Mouse (Mus musculus) kidney, postnatal 4 days (tissue): ENCODE measurements at regions not wholly inside any gene's neighbourhood (a gene's known extent, or its start where the extent isn't known, plus 50 kb on each side); places are given as distances from the start of the nearest gene placed in this dataset.

ENCODE experiments used
- DNase-seq, 2 experiments: peaks; one replicate each; pipeline ENCODE4 v3.0.0; 2021; ENCODE audit warnings: mixed read lengths in 2 of 2

DNA sequence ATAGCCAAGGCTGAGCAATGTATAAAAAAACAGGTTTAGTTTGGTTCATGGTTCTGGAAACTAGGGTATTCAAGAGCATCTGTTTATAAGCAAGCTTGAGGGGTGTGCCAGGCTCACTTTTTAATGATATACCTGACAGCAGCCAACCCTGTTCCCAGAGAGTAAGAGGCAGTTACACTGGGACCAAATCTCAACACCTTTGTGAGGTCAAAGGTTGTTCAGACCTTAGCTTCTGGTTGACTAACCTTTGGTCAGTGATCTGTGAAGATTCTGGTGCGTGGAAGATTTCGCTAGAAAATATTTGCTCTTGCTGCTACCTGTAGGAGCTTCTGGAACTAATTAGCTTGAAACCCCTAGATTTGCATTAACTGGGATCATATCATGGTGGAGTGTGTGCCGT, 140.8 kb downstream of the Bod1 start:
- DNase-seq: no peak

DNA sequence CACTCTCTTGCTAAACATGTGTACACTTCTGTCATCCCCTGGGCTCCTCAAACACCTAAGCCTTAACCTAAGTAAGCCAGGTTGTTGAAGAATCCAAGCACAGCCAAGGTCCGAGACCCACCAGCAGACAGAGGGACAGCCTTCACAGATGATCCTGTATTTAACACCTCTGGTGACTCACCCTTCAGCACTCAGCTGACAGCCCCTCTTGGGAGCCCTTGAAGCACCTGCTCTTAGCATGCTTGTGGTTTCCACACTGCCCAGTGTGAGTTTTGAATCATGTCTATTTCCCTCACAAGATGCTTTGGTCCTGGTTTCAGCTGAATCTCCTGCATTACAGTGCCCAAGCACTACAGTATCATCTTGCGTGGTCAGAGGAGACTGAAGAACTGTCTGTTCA, 142.0 kb downstream of the Bod1 start:
- no peak for DNase-seq

DNA sequence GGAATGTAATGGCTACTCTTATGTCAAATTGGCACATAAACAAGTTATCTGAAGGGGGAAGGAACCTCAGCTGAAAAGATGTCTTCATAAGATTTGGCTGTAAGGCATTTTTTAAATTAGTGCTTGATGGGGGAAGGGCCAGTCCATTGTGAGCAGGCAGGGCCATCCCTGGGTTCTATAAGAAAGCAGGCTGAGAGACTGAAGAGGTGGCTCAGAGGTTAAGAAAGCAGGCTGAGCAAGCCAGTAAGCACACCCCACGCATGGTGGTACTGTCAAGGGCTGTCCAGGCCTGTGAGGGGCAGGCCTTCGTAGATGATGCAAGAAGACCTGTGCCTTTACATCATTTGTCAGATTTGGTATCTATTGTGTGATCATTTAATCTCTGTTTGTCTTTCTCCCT, 147.0 kb downstream of the Bod1 start:
- DNase-seq: no peak

DNA sequence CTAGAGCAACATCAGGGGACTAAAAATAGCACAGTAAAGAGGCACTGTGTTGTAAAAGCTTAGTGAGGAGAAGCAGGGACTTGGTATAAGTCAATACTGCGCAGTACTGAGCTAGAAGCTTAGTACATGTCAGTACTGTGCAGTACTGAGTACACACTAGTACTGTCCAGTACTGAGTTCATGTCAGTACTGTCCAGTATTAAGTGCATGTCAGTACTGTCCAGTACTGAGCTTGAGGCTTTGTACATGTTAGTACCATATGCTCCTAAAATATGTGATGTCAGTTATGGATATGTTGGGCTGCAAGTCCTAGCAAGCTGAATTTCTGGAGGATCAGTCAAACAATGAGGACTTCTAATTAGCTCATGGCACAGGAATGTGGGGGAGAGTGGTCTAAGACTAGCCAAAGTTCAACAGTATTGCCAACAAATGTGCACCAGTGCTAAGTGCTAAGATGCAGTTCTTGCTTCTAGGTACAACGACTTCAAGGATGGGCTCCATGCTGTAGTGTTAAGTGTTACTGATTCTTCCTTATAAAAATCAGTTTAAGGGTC, 147.5 kb downstream of the Bod1 start:
- no peak for DNase-seq

DNA sequence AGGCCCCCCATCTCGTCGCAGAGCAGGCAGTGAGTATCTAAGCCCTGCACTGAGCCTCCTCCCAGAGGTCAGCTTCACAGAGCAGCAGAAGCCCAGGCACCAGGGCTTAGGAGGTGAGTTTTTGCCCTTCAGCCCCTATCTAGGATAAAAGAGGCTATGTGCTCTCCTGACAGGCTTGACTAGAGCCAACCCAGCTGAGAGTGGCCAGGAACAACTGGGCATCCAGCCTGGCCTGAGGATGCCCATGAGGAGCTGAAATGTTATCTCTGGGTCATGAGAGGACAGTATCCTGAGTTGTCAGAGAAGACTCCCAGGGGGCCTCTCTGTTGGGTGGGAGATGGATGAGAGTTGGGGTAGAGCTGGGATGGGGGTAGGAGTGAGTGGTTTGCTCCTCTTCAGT, 149.6 kb downstream of the Bod1 start:
- DNase-seq: no peak

DNA sequence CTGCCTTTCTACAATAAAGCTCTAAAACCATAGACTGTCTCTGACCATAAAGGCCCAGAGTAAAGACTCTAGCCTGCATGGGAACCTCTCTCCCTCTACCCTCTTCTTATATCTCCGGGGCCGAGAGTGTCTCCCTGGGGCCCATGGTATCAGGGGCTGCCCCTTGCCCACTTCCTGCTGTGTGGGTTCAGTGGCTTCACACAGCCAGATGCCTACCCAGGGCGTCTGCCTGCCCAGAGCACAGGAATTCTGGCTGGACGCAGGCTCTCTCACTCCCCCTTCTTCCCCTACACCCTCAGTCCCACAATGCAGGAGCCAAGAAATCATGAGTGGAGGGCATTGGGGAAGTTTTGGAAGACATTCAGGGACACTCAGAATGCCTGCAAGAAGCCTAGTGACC, 150.8 kb downstream of the Bod1 start:
- DNase-seq: no peak

DNA sequence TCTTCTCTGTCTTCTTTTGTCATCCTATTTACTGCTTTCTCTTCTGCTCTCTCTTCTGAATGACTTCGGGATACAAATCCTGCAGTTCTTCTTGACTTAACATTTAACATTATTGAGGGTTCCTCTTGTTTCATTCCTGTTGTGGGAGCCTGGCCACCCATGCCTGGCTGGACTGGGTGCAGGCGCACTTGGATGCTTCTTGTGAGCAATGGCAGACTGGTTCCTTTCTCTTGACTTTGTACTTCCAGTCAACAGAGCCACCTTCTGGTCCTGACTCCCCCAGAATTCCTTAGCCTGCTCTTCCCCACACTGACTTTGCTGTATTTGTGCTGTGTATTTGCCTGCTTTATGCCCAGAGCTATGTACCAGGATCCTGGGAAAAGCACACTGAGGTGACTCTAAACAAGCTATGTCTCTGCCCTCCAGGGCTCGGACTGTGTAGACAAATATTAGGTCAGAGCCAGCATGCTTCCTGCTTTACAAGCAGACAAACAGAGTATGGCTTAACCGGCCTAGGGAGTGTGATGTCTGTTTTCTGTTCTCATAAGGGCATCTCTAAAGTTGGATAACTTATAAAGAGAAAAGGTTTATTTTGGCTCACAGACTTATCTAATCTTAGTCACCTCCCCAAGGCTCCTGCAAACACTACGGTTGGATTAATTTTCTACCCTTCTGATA, 133.5 kb upstream of the Stc2 start:
- no peak for DNase-seq

DNA sequence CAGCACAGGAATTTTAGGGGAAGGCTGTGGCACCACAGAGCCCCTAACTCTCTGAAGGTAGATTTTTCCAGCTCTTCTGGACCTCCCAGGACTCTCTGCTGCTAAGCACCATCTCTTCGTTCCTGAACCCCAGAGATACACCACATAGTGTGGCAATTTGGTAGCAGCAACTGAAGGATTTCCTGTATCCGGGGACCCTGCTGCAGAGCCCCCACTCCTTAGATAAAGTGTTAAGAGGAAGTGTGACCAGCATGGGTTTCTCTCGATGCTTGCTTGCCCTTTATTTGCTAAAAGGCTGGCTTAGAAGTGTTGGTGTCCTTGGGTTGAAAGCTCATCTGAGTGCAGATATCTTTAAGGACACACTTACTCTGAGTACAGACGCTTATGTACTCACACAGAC, 115.6 kb upstream of the Stc2 start:
- no peak for DNase-seq

DNA sequence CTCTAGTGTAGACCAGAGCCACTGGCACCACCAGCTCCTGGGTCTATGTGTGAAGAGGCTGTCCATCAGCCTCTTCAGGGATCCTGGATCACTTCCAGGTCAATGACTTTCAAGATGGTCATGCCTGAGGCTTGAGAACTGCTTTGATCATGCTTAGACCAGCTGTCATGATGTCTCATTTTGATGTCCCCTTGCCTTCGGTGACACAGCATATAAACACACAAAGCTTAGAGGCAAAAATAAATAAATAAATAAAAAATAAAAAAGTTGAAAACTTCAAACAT, 111.1 kb upstream of the Stc2 start:
- no peak for DNase-seq

DNA sequence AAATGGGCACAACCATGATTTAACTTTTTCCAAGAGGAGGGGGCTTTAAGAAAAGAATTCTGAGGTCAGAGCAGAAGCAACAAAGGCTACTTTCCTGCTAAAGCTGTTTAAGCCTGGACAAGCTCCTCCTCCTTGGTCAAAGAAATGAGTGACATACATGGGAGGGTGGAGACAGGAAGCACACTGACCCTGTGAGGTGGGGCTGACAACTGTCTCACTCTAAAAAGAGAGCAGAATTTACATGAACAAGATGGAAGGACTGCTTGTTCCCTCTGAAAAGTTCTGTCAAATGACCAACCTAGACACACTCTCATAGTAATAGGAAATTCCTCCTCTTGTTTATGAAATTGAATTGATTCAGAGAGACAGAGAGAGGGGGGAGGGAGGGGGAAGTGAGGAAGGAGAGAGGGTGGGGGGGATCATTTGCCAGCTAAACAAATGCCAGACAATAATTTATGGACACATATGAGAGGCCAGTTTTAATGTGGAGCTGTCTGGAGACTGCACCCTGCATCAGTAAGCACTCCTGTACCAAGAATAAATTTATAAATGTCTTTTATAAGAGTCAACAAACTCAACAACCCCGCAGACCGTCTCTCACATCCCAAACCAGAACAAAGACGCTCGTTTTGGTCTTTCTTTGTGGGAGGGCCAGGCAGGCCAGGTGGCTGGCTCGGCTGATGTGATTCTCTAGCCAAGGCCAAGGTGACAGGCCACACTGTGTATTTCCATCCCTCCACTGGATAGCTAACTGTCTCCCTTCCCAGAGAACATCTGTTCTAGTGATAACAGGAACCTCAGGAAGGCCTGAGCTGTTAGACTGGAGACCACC, 110.6 kb upstream of the Stc2 start:
- no peak for DNase-seq

DNA sequence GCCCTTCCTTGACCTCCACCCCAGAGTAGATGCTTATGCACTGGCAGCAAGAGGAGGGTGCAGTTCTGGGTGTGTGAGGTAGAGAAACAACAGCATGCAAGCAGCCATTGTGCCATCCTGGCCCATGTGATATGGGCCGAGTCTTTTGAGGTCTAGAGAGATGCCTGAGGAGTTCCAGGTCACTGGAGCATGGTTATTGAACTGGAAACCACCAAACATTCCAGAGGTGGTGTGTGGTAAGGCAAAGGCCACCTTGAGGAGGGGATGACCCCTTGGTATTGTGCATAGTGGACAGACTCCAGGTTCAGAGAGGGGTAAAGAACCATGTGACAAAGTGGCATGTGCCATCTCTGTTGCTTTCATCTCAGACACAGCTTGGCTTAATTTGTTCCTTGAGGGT, 107.9 kb upstream of the Stc2 start:
- no peak for DNase-seq

DNA sequence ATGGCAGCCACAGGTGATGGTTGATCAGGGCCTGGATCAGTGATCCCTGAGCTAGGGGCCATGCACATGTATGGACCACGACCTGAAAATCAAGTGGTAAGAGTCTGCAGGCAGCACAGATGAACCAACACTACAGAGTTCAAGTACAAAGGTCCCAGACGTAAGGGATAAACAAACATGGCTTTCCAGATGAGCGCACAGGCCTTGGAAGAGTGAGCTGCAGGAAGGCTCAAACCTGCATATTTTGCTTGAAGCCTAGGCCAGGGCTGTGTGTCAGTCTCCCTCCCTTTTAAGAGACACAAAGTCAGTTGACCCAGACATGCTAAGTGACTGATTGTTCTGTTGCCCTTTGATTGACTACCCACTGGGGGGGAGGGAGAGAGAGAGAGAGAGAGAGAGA, 107.2 kb upstream of the Stc2 start:
- peak in 1 of 2 experiments; percentile 21 for DNase-seq

DNA sequence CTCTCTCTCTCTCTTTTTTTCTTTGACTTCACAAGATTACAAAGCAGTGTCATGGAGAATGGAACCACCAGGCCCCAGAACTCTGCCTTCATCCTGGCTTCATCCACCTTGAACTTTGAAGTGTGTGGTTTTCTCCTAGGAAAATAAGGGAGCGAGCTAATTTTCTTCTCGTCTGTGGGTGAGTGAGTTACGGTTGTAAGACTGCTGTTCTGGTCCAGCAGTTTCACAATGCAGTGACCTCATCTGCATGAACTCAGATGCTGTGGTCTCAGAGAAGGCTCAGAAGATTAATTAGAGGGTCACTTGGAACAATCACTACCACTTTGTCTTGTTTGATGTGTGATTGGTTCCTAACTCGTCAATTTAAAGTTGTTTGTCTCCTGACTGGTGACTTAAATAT, 103.1 kb upstream of the Stc2 start:
- peak in 1 of 2 experiments; percentile 25 for DNase-seq

DNA sequence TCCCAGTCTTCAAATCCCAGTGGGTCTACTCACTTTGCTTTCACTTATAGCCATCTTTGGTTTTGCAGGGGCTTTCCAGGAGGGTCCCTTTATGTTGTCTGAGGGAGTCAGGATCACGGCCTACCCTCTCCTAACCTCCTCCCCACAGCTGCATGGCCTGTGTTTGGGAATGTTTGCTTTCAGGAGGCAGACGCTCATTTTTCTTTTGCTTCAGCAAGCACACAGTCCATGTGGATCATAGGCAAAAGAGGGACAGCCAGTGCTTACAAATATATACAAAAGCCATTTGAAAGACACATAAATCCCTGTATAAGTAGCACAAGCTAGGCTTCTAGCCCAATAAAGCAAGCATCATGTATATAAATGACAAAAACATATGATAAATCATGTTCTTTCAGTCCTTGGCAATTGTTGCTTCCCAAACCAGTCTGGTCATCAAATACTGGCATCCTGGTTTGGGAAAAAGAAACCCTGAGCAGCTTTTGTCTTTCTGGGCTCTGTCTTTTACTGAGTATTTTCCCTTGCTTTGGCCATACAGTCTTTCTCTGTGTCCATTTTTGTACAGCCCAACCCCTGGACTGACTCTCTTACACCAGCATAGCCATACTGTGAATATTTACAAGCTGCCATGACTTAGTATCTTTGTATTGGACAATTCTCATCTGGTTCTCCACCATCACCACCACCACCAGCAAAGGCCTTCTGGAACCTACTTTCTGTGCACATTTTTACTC, 101.0 kb upstream of the Stc2 start:
- DNase-seq: no peak

DNA sequence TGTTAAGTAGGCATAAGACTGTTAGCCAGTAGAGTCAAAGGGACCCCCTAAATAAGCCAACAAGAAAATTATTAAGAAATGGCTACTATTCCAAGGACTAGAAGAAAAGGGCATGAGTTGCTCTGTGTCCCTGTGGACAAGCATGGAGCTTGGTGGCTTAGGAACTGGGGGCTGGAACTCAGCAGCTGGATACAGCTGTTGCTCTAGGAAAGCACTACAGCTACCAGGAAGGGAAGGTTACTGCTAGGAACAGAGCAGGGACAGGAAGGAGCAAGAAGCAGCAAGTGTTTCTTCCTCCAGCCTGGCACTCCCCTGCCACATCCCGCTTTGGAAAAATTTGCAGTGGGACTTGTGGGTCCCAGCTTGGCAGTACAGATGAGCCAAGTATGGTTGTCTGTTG, 95.0 kb upstream of the Stc2 start:
- DNase-seq: peak; percentile 24 to 36

DNA sequence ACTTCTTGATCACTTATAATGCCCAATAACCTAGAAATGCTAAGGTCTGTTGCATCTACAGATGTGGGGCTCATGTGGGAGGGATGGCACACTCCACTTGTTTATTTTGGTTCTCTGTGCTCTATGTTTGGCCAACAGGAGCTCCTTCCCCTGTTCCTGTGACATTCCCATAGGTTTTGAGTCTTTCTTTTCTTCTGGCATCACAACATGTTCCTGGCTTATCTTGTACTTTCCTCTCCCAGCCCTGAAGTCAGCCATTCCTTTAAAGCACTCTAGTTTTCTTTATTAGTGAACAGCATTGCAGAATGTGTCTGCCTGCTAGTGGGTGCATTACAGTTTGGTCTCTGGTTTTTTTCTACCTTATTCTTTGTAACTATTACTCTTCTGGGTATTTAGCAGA, 92.6 kb upstream of the Stc2 start:
- no peak for DNase-seq

DNA sequence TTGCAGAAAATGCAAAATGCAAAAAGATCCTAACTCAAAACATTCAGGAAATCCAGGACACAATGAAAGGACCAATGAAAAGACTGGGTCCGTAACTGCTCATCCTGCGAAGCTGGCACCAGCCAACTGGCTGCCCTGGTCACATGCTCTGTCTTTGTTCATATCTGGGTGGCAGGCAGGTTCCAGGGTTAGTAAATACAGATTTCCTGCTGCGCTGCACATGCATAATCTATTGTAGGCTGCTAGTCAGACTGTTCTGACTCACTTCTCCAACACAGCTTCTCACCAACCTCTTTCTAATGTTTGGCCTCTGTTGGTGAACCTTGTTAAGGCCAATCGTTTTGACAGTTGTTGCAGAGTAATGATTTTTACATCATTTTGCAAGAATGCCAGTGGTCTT, 92.0 kb upstream of the Stc2 start:
- DNase-seq: no peak

DNA sequence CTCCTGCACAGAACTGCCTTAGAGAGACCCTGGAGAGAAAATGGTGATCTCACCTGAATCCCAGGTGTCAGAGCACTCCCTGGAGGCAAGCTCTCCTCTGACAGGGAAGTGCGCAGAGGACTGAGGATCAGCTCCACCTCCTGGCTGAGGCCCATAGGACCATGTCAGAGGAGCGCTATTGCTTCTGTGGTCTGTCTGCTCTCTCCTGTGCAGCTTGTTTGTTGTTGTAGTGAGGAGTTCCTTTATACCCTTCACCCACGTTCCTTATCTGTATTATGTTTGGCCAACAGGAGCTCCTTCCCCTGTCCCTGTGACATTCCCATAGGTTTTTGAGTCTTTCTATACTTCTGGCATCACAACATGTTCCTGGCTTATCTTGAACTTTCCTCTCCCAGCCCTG, 91.5 kb upstream of the Stc2 start:
- DNase-seq: no peak

DNA sequence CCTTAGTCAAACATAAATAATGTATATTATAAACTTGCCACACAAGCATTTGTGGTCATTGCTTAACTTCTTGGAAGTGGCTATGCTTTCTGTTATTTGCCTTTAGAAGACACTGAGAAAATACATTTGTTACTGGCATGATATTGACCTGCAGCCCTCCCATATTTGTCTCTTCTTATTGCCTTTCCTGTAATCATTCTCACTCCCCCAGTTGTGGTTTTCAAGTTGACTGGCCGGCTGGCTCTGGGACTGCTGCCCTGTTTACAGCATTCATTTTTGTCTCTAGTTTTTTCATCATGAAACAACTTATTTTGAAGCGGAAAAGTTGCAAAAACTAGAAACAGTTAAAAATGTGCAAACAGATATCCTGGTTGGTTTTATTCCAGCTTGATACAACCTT, 57.5 kb upstream of the Stc2 start:
- DNase-seq: no peak
